Mouse (Mus musculus): ENCODE data around the gene Adgrd1. TPM values are rescaled to one million over a fixed set of nuclear protein-coding genes. Genes with fewer than 3 reads are reported as not detected.

Adgrd1 gene
- polyA plus RNA-seq, 1 experiment, result 0.48 TPM

DNA sequence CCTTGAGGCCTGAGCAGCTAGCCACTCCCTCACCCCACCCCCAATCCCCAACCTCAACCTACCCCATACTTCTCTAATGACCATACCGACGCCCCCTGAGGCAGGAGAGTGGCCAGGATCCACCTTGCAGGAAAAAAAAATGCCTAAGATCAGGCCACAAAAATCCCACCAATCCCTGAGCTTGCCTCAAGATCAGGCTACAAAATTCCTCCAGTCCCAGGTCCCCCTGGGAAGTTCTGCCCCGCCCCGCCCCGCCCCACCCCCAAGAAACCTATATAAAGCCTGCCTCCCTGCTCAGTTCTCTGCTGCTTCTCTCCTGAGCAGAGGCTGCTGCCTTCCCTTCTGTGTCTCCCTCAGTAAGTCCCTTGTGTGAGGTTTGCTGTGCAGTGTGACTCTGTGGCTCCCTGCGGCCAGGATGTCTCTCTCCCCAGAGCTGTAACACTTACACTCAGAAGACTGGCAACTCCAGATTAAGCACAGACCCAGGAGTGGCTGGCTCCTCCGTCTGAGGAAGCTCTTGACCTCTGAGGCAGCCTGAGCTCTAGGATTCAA lies 137.4 kb downstream of the Adgrd1 start:
- Histone ChIP-seq H3K79me2 (ENCODE audit: control insufficient read depth, insufficient read depth) (no peaks in the 10 kb centered on the region), H3K4me3 (no peak overlapping the region)
- no peak for TF ChIP-seq POLR2AphosphoS2 (IDR thresholded peaks at IDR 0.05; ENCODE audit: insufficient read length, low read depth)
- no peak for TF ChIP-seq REST (IDR thresholded peaks at IDR 0.05; ENCODE audit: insufficient read depth, insufficient read length)
- TF ChIP-seq MAX (IDR thresholded peaks at IDR 0.05; ENCODE audit: low read depth), result no peak

DNA sequence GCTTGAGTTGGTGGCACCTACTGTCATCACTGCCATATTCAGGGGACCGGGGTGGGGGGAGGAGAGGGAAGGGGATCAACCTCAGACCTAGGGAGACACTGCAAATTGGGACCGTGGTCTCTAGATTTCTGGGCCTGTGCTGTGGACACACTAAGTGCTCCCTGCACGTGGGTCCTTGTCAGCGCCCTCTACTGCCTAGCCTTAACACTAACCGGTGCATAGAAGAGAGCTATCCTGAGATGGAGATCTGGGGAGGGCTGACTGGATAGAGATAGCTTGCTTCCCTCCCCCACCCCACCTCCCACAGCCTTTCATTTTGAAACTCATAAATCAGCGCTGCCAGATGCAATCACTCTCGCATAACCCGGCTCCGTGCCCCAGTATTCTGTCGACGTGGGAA lies 139.8 kb downstream of the Adgrd1 start:
- no peaks in the 10 kb centered on the region for H3K79me2 ChIP-seq (ENCODE audit: control insufficient read depth, insufficient read depth)
- no peaks in the 10 kb centered on the region for H3K36me3 ChIP-seq (ENCODE audit: control insufficient read depth, insufficient read depth)
- no peaks in the 10 kb centered on the region for H3K27me3 ChIP-seq (ENCODE audit: control insufficient read depth, insufficient read depth, insufficient read length)
- no peak overlapping the region for H3K4me3 ChIP-seq
- TF ChIP-seq USF1 (IDR thresholded peaks at IDR 0.05; ENCODE audit: low read depth) (no peak), SRF (IDR thresholded peaks at IDR 0.05; ENCODE audit: control insufficient read depth, insufficient read length, low read depth) (no peak), E2F4 (IDR thresholded peaks at IDR 0.05; ENCODE audit: insufficient read depth) (no peak), POLR2AphosphoS2 (IDR thresholded peaks at IDR 0.05; ENCODE audit: insufficient read length, low read depth) (no peak)
- H3K4me2 ChIP-seq (ENCODE audit: low read depth), result no peak overlapping the region
- no peak overlapping the region for H3ac ChIP-seq (ENCODE audit: control insufficient read depth, insufficient read length)

More for the DNA sequence above, 137.4 kb downstream of the Adgrd1 start:
- Histone ChIP-seq H3K27me3 (ENCODE audit: control insufficient read depth, insufficient read depth, insufficient read length) (no peaks in the 10 kb centered on the region), H3K4me2 (ENCODE audit: low read depth) (no peak overlapping the region), H3ac (ENCODE audit: control insufficient read depth, insufficient read length) (no peak overlapping the region), H3K36me3 (ENCODE audit: control insufficient read depth, insufficient read depth) (no peaks in the 10 kb centered on the region)

DNA sequence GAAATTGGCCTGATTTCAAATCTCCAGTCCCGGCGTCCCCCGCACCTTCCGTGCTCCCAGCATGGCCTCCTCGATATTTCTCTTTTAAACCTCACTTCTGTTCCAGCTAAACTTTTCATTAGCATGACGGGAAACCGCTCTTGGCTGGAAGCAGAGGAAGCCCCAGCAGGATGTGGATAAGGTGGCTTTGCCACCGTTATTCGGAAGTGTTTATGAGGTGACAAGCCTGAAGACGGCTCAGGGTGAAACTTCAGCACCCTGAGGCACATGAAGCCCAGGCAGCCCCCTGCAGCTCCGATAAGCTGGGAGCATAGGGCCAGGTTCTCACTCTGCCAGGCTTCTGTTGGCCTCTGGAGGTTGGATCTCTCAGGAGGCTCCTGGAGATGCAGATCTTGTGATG lies 145.3 kb downstream of the Adgrd1 start:
- Histone ChIP-seq H3K27me3 (ENCODE audit: control insufficient read depth, insufficient read depth, insufficient read length) (no peaks in the 10 kb centered on the region), H3K36me3 (ENCODE audit: control insufficient read depth, insufficient read depth) (no peaks in the 10 kb centered on the region), H3K79me2 (ENCODE audit: control insufficient read depth, insufficient read depth) (no peaks in the 10 kb centered on the region), H3K4me2 (ENCODE audit: low read depth) (no peak overlapping the region), H3ac (ENCODE audit: control insufficient read depth, insufficient read length) (no peak overlapping the region), H3K4me3 (no peak overlapping the region)
- TF ChIP-seq MYOD1 (IDR thresholded peaks at IDR 0.05; ENCODE audit: control insufficient read depth in 1 of 3, insufficient read length in 2 of 3, low read depth in 2 of 3), result no peak

DNA sequence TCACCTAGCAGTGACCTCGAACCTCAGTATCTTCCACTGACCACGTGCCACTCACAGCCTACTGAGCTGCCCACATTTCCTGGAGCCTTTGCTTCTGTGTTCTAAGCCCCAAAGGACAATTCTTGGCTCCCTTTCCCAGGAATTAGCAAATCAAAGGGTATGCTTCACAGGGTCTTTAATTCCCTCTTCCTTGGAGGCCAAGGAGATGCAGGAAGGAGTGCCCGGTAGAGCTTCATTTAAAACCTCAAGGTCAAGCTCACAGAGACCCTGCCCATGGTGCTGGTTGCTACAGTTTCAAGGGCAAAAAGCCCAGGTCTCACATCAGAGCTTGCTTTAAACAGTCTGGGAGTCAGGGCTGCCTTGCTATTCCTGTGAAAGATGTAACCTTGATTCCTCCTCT lies 145.7 kb downstream of the Adgrd1 start:
- no peaks in the 10 kb centered on the region for H3K79me2 ChIP-seq (ENCODE audit: control insufficient read depth, insufficient read depth)
- H3K27me3 ChIP-seq (ENCODE audit: control insufficient read depth, insufficient read depth, insufficient read length), result no peaks in the 10 kb centered on the region
- H3K4me2 ChIP-seq (ENCODE audit: low read depth), result no peak overlapping the region
- H3K36me3 ChIP-seq (ENCODE audit: control insufficient read depth, insufficient read depth), result no peaks in the 10 kb centered on the region
- TF ChIP-seq REST (IDR thresholded peaks at IDR 0.05; ENCODE audit: insufficient read depth, insufficient read length), result no peak
- TF ChIP-seq POLR2A (IDR thresholded peaks at IDR 0.05; ENCODE audit: insufficient read length, low read depth), result no peak
- no peak for TF ChIP-seq TCF12 (IDR thresholded peaks at IDR 0.05; ENCODE audit: insufficient read depth, poor library complexity, severe bottlenecking)
- no peak for TF ChIP-seq CEBPB (IDR thresholded peaks at IDR 0.05; ENCODE audit: insufficient read depth, poor library complexity, severe bottlenecking)
- no peak for TF ChIP-seq TCF3 (IDR thresholded peaks at IDR 0.05; ENCODE audit: insufficient read length, low read depth)
- no peak for TF ChIP-seq USF1 (IDR thresholded peaks at IDR 0.05; ENCODE audit: low read depth)
- no peak for TF ChIP-seq E2F4 (IDR thresholded peaks at IDR 0.05; ENCODE audit: insufficient read depth)
- TF ChIP-seq MYOD1 (IDR thresholded peaks at IDR 0.05; ENCODE audit: control insufficient read depth in 1 of 3, insufficient read length in 2 of 3, low read depth in 2 of 3), result no peak
- no peak for TF ChIP-seq POLR2AphosphoS2 (IDR thresholded peaks at IDR 0.05; ENCODE audit: insufficient read length, low read depth)
- TF ChIP-seq MAX (IDR thresholded peaks at IDR 0.05; ENCODE audit: low read depth), result no peak
- no peak for TF ChIP-seq SRF (IDR thresholded peaks at IDR 0.05; ENCODE audit: control insufficient read depth, insufficient read length, low read depth)
- no peak for TF ChIP-seq MYOG (IDR thresholded peaks at IDR 0.05; ENCODE audit: control insufficient read depth in 1 of 3, insufficient read depth in 1 of 3, insufficient read length in 2 of 3, low read depth in 2 of 3)
- H3ac ChIP-seq (ENCODE audit: control insufficient read depth, insufficient read length), result no peak overlapping the region
- no peak overlapping the region for H3K4me3 ChIP-seq

DNA sequence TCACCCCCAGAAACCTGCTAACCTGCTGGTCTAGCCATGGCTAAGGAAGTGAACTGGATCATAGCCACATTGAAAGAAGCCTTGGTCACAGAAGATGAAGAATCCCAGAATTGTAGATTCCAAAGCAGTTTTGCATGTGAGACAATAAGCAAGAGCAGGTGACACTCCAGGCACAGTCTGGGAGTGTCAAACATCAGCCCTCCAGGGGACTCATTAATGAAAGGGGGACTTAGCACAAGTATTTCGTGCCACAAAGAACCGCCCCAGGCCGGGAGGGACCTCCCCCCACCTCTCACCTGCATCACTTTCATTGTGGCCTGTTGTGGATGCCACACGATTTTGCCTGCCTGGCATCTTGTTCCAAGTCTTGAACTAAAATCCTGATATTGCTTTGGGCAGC lies 146.6 kb downstream of the Adgrd1 start:
- Histone ChIP-seq H3K36me3 (ENCODE audit: control insufficient read depth, insufficient read depth) (no peaks in the 10 kb centered on the region), H3K4me3 (no peak overlapping the region), H3ac (ENCODE audit: control insufficient read depth, insufficient read length) (no peak overlapping the region), H3K4me2 (ENCODE audit: low read depth) (no peak overlapping the region), H3K79me2 (ENCODE audit: control insufficient read depth, insufficient read depth) (no peaks in the 10 kb centered on the region), H3K27me3 (ENCODE audit: control insufficient read depth, insufficient read depth, insufficient read length) (no peaks in the 10 kb centered on the region)
- TF ChIP-seq SRF (IDR thresholded peaks at IDR 0.05; ENCODE audit: control insufficient read depth, insufficient read length, low read depth) (no peak), MAX (IDR thresholded peaks at IDR 0.05; ENCODE audit: low read depth) (no peak), TCF12 (IDR thresholded peaks at IDR 0.05; ENCODE audit: insufficient read depth, poor library complexity, severe bottlenecking) (no peak), CEBPB (IDR thresholded peaks at IDR 0.05; ENCODE audit: insufficient read depth, poor library complexity, severe bottlenecking) (no peak), TCF3 (IDR thresholded peaks at IDR 0.05; ENCODE audit: insufficient read length, low read depth) (no peak), MYOD1 (IDR thresholded peaks at IDR 0.05; ENCODE audit: control insufficient read depth in 1 of 3, insufficient read length in 2 of 3, low read depth in 2 of 3) (no peak), MYOG (IDR thresholded peaks at IDR 0.05; ENCODE audit: control insufficient read depth in 1 of 3, insufficient read depth in 1 of 3, insufficient read length in 2 of 3, low read depth in 2 of 3) (no peak), E2F4 (IDR thresholded peaks at IDR 0.05; ENCODE audit: insufficient read depth) (no peak), POLR2A (IDR thresholded peaks at IDR 0.05; ENCODE audit: insufficient read length, low read depth) (no peak), USF1 (IDR thresholded peaks at IDR 0.05; ENCODE audit: low read depth) (no peak), POLR2AphosphoS2 (IDR thresholded peaks at IDR 0.05; ENCODE audit: insufficient read length, low read depth) (no peak), REST (IDR thresholded peaks at IDR 0.05; ENCODE audit: insufficient read depth, insufficient read length) (no peak)
